Mouse (Mus musculus) heart, embryonic 11.5 days (tissue): ENCODE measurements around the gene Muc13. TPM values are rescaled to one million over a fixed set of nuclear protein-coding genes. Genes with fewer than 3 reads are reported as not detected.

Experiments
- ATAC-seq: fragments of 200-750 bp; cut with Nextera tagmentation; replicated peaks from 2 replicates; pipeline ENCODE4 v1.8.0; 2017; ENCODE audit warnings: moderate library complexity; ENCODE audit not compliant: insufficient number of reproducible peaks, low FRiP score, low TSS enrichment
- H3K27ac ChIP-seq: fragments of 300-500 bp; sonication (generic); 2 replicates; pipeline ENCODE4 v1.5.1; 2014; ENCODE audit warnings: mild to moderate bottlenecking, low read depth, low read length
- H3K27me3 ChIP-seq: fragments of 300-500 bp; sonication (generic); 2 replicates; pipeline ENCODE4 v1.6.1; 2014; ENCODE audit warnings: mild to moderate bottlenecking, low read length, mixed read lengths; ENCODE audit not compliant: control insufficient read depth, insufficient read depth
- H3K36me3 ChIP-seq: fragments of 300-500 bp; sonication (generic); 2 replicates; pipeline ENCODE4 v1.6.1; 2014; ENCODE audit warnings: mild to moderate bottlenecking, low read length, moderate library complexity, mixed read lengths; ENCODE audit not compliant: control insufficient read depth, insufficient read depth
- H3K4me1 ChIP-seq: fragments of 300-500 bp; sonication (generic); 2 replicates; pipeline ENCODE4 v1.6.1; 2014; ENCODE audit warnings: low read length; ENCODE audit not compliant: control insufficient read depth, insufficient read depth
- H3K4me2 ChIP-seq: fragments of 300-500 bp; sonication (generic); 2 replicates; pipeline ENCODE4 v1.6.1; 2014; ENCODE audit warnings: mild to moderate bottlenecking, moderate library complexity
- H3K4me3 ChIP-seq: fragments of 300-500 bp; sonication (generic); 2 replicates; pipeline ENCODE4 v1.5.1; 2014; ENCODE audit warnings: low read depth, low read length
- H3K9ac ChIP-seq: fragments of 300-500 bp; sonication (generic); 2 replicates; pipeline ENCODE4 v1.6.1; 2014; ENCODE audit warnings: mild to moderate bottlenecking, low read depth, low read length, moderate library complexity
- H3K9me3 ChIP-seq: fragments of 300-500 bp; sonication (generic); replicated peaks from 2 replicates; pipeline ENCODE4 v1.6.1; 2016; ENCODE audit warnings: low read length; ENCODE audit not compliant: control insufficient read depth
- WGBS: fragments of 180-500 bp; shearing (Covaris S2); extraction: QIAGEN DNeasy Blood & Tissue Kit; methylation state at CpG from one replicate; pipeline ENCODE4 v1.1.7; 2014; ENCODE audit not compliant: insufficient replicate concordance; 5-methylcytosine and 5-hydroxymethylcytosine counted together
- polyA plus RNA-seq: library from polyadenylated mRNA; unstranded; fragments of >200 nt; fragmentation: Nextera tagmentation; extraction: Ambion mirVana; gene quantifications from 2 replicates; pipeline ENCODE4 v1.2.1, GENCODE M21; 2014

The Muc13 gene
- polyA plus RNA-seq, 1 experiment from 2014 or later = 0.39 TPM

DNA sequence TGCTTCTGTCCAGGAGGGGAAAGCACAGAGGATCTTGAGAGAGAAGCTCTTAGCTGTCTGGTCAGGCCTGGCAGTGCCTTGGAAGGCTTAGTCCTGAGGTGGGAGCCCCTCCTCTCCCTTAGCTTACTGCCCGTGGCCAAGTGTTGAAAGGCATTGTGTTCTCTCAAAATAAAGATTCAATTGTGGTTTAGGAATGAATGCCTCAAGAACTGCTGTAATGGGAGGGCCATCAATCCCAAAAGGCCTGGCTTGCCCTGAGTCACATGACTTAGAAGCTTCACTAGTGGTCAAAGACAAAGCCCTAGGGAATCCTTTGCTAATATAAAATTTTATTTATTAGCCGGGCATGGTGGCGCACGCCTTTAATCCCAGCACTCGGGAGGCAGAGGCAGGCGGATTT lies 30.8 kb downstream of the Muc13 start:
- ATAC-seq = no peak
- WGBS = 80% methylated on average over 6 of the region's 6 CpGs
- H3K4me3 ChIP-seq = no peak overlapping the region
- no peak overlapping the region for H3K27ac ChIP-seq
- H3K36me3 ChIP-seq = no peaks in the 10 kb centered on the region
- H3K4me2 ChIP-seq = no peak overlapping the region
- H3K4me1 ChIP-seq = 0 out of 2 replicates have a peak, but pooled peaks cover 2% of the 10 kb centered on the region
- H3K9ac ChIP-seq = no peak overlapping the region
- H3K9me3 ChIP-seq = no peaks in the 10 kb centered on the region
- peaks cover 6% of the 10 kb centered on the region; the same call in 1 of the 2 replicates for H3K27me3 ChIP-seq

DNA sequence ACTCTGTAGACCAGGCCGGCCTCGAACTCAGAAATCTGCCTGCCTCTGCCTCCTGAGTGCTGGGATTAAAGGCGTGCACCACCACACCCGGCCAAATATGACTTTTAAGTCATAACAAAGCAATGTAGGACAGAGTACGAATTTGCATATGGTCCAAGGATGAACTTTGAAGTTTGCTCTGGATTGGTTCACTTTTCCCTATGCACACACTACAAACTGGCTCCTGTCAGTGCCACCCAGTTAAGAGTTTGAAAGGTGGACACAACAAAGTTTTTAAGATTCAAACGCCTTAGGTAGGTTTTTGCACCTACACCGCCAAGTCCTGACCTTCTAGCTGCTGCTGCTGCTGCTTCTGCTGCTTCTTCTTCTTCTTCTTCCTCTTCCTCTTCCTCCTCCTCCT lies 34.7 kb downstream of the Muc13 start:
- 84% methylated on average over 7 of the region's 7 CpGs for WGBS
- Histone ChIP-seq H3K9ac (no peak overlapping the region), H3K4me3 (no peak overlapping the region), H3K4me2 (no peak overlapping the region), H3K9me3 (no peaks in the 10 kb centered on the region), H3K27me3 (peaks cover 2% of the 10 kb centered on the region; the same call in 1 of the 2 replicates), H3K27ac (no peak overlapping the region), H3K4me1 (peaks cover 17% of the 10 kb centered on the region), H3K36me3 (no peaks in the 10 kb centered on the region)
- no peak for ATAC-seq

DNA sequence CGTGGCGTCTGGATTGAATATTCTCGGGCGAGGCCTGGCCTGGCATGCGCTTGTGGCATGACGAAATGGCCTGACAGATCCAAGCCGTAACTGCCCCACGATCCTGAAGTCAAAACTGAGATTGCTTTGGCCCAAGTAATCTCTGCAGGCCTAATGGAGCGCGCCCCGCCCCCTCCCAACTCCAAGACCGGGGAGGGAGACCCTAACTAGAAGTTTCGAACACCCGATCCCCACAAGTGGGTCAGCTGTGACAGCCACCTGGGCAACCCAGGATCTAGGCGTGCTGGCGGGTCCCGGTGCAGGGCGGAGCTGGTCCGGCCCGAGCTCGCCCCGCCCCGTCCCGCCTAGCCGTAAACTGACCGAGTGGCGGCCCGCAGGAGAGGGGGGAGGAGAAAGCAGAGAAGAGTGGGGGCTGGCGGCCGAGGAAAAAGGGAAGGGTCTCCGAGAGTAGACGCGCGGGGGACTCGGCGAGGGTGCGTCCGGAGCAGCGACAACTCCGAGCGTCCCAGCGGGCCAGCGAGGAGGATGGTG lies 35.5 kb downstream of the Muc13 start, which contains the start of gene Itgb5:
Itgb5 (plus strand) TSS at position 365 of the 531 bp plus-strand sequence.
- under 1% methylated on average over 39 of the region's 43 CpGs for WGBS
- peak; percentile 79 for ATAC-seq

DNA sequence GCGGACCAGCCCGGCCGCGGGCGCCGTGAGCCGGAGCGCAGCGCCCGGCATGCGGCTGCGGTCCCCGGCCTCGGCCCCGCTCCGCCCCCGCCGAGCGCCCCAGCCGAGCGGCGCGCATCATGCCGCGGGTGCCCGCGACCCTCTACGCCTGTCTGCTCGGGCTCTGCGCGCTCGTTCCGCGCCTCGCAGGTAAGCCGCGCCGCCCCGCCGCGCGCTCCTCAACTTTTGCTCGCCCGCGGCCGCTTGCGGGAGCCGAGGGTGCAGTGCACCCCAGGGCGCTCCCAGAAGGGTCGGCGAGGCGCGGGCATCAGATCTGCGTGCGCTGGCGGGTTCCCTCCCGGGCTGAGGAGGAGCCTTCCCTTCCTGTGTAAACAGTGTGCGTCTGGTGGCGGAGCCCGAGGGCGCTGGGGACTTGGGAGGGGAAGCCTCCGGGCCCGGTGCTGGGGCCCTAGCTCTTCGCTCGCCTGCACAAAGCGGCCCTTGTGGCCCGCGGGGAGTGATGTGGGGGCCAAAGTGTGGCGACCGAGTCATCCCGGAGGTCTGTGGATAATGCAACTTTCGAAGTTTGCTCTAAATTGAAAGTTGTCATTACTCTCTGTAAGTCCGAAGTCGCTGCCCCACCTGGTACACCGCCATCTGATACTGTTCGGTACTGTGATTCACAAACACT lies 36.1 kb downstream of the Muc13 start:
- H3K27ac ChIP-seq = peak overlapping the region; percentile 76
- H3K9ac ChIP-seq = peak overlapping the region; percentile 78
- peaks cover 24% of the 10 kb centered on the region for H3K4me1 ChIP-seq
- no peaks in the 10 kb centered on the region for H3K36me3 ChIP-seq
- H3K27me3 ChIP-seq = peaks cover 2% of the 10 kb centered on the region; the same call in 1 of the 2 replicates
- peak overlapping the region; percentile 90 for H3K4me3 ChIP-seq
- ATAC-seq = peak; percentile 36
- H3K4me2 ChIP-seq = peak overlapping the region; percentile 89
- WGBS = under 1% methylated on average over 55 of the region's 76 CpGs
- no peaks in the 10 kb centered on the region for H3K9me3 ChIP-seq

More for the DNA sequence above, 35.5 kb downstream of the Muc13 start, which contains the start of gene Itgb5:
- peaks cover 2% of the 10 kb centered on the region; the same call in 1 of the 2 replicates for H3K27me3 ChIP-seq
- H3K4me1 ChIP-seq = peaks cover 24% of the 10 kb centered on the region
- H3K4me3 ChIP-seq = peak within 1 kb of the TSS; percentile 90
- peak within 1 kb of the TSS; percentile 78 for H3K9ac ChIP-seq
- no peaks in the 10 kb centered on the region for H3K9me3 ChIP-seq
- H3K27ac ChIP-seq = peak within 1 kb of the TSS; percentile 76
- H3K36me3 ChIP-seq = no peaks in the 10 kb centered on the region
- H3K4me2 ChIP-seq = peak within 1 kb of the TSS; percentile 89

DNA sequence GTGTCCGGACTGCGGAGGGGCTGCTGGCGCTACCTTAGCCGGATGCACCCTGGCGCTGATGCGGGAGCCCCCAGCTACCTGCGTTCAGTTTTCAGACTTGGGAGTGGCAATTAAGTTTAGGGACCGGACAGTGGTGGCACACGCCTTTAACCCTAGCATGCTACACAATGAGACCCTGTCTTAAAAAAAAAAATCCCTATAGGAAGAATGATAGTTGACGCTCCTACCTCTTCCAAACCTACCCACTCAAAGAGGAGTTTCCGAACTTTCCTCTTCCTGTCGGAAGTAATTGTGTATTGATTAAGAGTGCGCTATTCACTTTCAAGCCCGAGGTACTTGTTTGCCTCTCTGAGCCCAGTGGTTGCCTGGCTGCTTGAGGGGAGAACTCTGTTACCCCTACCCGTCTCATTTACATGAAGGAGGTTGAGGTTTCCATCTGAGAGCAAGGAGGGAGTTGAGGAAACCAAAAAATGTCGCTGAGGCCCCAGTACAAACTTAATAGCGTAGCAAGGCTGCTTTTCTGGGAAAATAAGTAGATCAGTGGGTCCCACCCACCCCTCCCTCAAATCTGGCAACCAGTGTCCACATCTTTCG lies 36.8 kb downstream of the Muc13 start:
- 4% methylated on average over 18 of the region's 18 CpGs for WGBS
- no peaks in the 10 kb centered on the region for H3K36me3 ChIP-seq
- H3K27ac ChIP-seq = no peak overlapping the region
- H3K27me3 ChIP-seq = peaks cover 2% of the 10 kb centered on the region; the same call in 1 of the 2 replicates
- H3K4me1 ChIP-seq = peaks cover 24% of the 10 kb centered on the region
- H3K9ac ChIP-seq = peak overlapping the region; percentile 78
- ATAC-seq = no peak
- H3K4me2 ChIP-seq = peak overlapping the region; percentile 89
- H3K9me3 ChIP-seq = no peaks in the 10 kb centered on the region
- peak overlapping the region; percentile 90 for H3K4me3 ChIP-seq

DNA sequence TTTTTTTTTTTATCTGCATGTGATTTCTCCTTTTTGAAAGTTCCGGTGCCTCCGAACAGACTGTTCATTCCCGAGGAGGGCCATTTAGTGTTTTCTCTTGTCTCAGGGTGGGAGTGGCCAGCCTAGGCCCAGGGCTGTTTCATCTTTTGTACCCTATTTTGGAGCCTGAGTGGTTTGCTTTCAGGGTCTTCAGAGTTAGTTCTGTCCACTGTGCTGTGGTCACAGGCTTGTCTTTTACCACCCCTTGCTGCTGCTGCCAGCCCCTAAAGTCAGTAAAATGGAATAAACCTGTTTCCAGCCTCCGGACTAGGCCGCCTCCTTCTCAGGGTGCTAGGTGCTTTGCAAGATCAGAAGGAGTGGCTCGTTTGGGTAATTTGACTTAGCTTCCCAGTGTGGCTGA lies 38.2 kb downstream of the Muc13 start:
- no peak overlapping the region for H3K4me3 ChIP-seq
- no peak for ATAC-seq
- no peaks in the 10 kb centered on the region for H3K9me3 ChIP-seq
- no peak overlapping the region for H3K27ac ChIP-seq
- H3K4me1 ChIP-seq = peaks cover 24% of the 10 kb centered on the region
- H3K27me3 ChIP-seq = peaks cover 2% of the 10 kb centered on the region; the same call in 1 of the 2 replicates
- H3K4me2 ChIP-seq = no peak overlapping the region; the same call in 1 of the 2 replicates
- no peaks in the 10 kb centered on the region for H3K36me3 ChIP-seq
- H3K9ac ChIP-seq = no peak overlapping the region
- 65% methylated on average over 6 of the region's 6 CpGs for WGBS

DNA sequence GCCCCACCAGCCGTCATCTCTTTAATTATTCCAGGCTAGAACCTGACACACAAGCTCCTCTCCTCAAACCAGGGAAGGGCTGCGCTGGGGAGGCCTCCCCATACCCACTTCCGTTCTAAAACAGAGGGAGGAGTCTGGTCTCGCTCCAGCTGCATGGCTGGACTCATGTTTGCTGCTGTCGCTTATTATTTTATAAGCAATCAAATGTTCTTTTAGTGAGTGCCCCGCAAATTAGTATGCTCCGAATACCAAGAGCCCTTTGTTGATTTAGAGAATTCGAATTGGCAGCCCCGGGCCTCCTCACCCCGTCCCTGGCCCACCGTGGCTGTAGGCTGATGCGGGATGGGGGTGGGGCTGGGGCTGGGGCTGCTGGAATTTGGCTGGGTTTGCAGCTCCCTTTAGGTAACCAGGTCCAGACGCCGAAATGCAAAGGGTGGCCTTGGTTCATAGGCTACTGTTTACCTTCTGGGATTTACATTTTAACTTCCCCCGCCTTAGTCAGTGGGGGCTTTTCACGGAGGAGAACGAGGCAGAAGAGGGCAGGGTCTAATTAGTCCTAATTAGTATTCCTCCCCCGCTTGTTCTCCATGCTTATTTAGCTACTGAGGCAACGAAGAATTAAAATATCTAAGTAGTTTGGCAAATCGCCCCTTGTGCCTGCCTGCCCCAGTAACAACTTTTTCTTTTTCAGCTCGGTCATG lies 39.0 kb downstream of the Muc13 start:
- H3K27me3 ChIP-seq = no peaks in the 10 kb centered on the region; the same call in 1 of the 2 replicates
- H3K9ac ChIP-seq = 0 out of 2 replicates have a peak overlapping the region, but pooled peaks have one; percentile 39
- H3K4me2 ChIP-seq = peak overlapping the region; percentile 83
- H3K36me3 ChIP-seq = no peaks in the 10 kb centered on the region
- H3K9me3 ChIP-seq = no peaks in the 10 kb centered on the region
- H3K4me3 ChIP-seq = peak overlapping the region; percentile 42
- ATAC-seq = no peak
- H3K27ac ChIP-seq = peak overlapping the region; percentile 22; the same call in 1 of the 2 replicates
- 6% methylated on average over 21 of the region's 21 CpGs for WGBS
- H3K4me1 ChIP-seq = peaks cover 24% of the 10 kb centered on the region

DNA sequence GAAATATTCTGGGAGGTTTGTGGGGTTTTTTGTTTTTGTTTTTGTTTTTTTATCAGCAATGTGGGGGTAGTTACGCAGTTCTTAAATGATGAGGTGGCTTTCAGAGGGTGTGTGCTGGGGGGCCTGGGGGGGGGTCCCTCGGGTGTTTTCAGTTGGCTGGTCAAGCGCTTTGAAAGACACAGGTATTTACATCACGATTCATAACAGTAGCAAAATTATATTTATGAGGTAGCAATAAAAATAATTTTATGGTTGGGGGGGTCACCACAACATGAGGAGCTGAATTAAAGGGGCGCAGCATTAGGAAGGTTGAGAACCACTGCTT lies 39.6 kb downstream of the Muc13 start:
- peak overlapping the region; percentile 42 for H3K4me3 ChIP-seq
- no peaks in the 10 kb centered on the region for H3K9me3 ChIP-seq
- H3K27ac ChIP-seq = peak overlapping the region; percentile 75; the same call in 1 of the 2 replicates
- peaks cover 24% of the 10 kb centered on the region for H3K4me1 ChIP-seq
- no peaks in the 10 kb centered on the region; the same call in 1 of the 2 replicates for H3K27me3 ChIP-seq
- H3K4me2 ChIP-seq = peak overlapping the region; percentile 83
- peak overlapping the region; percentile 68; the same call in 1 of the 2 replicates for H3K9ac ChIP-seq
- H3K36me3 ChIP-seq = no peaks in the 10 kb centered on the region
- WGBS = 6% methylated on average over 5 of the region's 5 CpGs
- ATAC-seq = no peak
